Mouse (Mus musculus): ENCODE data around the gene Crybg3. TPM values are rescaled to one million over a fixed set of nuclear protein-coding genes. Genes with fewer than 3 reads are reported as not detected.

Crybg3 gene
- polyA plus RNA-seq, 1 experiment, result 1.0 TPM

GRCm38 (mm10) chr16:59472546-59472945 is 128.2 kb downstream of the Crybg3 start:
- Histone ChIP-seq H3K27me3 (ENCODE audit: control insufficient read depth, insufficient read depth, insufficient read length) (no peaks in the 10 kb centered on the region), H3ac (ENCODE audit: control insufficient read depth, insufficient read length) (peak overlapping the region; percentile 54), H3K4me2 (ENCODE audit: low read depth) (peak overlapping the region; percentile 69), H3K36me3 (ENCODE audit: control insufficient read depth, insufficient read depth) (peaks cover 19% of the 10 kb centered on the region), H3K79me2 (ENCODE audit: control insufficient read depth, insufficient read depth) (peaks cover 36% of the 10 kb centered on the region), H3K4me3 (peak overlapping the region; percentile 58)
- TF ChIP-seq USF1 (IDR thresholded peaks at IDR 0.05; ENCODE audit: low read depth) (no peak), MAX (IDR thresholded peaks at IDR 0.05; ENCODE audit: low read depth) (no peak), REST (IDR thresholded peaks at IDR 0.05; ENCODE audit: insufficient read depth, insufficient read length) (no peak), TCF12 (IDR thresholded peaks at IDR 0.05; ENCODE audit: insufficient read depth, poor library complexity, severe bottlenecking) (no peak), E2F4 (IDR thresholded peaks at IDR 0.05; ENCODE audit: insufficient read depth) (no peak), MYOG (IDR thresholded peaks at IDR 0.05; ENCODE audit: control insufficient read depth in 1 of 3, insufficient read depth in 1 of 3, insufficient read length in 2 of 3, low read depth in 2 of 3) (no peak), POLR2AphosphoS2 (IDR thresholded peaks at IDR 0.05; ENCODE audit: insufficient read length, low read depth) (no peak)

- H3K79me2 ChIP-seq (ENCODE audit: control insufficient read depth, insufficient read depth), result peaks cover 36% of the 10 kb centered on the region
- H3K4me3 ChIP-seq, result peak within 1 kb of the TSS; percentile 58
- peak within 1 kb of the TSS; percentile 54 for H3ac ChIP-seq (ENCODE audit: control insufficient read depth, insufficient read length)
- peaks cover 16% of the 10 kb centered on the region for H3K36me3 ChIP-seq (ENCODE audit: control insufficient read depth, insufficient read depth)
- TF ChIP-seq REST (IDR thresholded peaks at IDR 0.05; ENCODE audit: insufficient read depth, insufficient read length), result peak; percentile 34
- no peak for TF ChIP-seq SRF (IDR thresholded peaks at IDR 0.05; ENCODE audit: control insufficient read depth, insufficient read length, low read depth)
- peak; percentile 93 for TF ChIP-seq POLR2A (IDR thresholded peaks at IDR 0.05; ENCODE audit: insufficient read length, low read depth)
- TF ChIP-seq MYOG (IDR thresholded peaks at IDR 0.05; ENCODE audit: control insufficient read depth in 1 of 3, insufficient read depth in 1 of 3, insufficient read length in 2 of 3, low read depth in 2 of 3), result peak in 1 of 3 experiments; percentile 41
- peak; percentile 89 for TF ChIP-seq POLR2AphosphoS2 (IDR thresholded peaks at IDR 0.05; ENCODE audit: insufficient read length, low read depth)
- H3K27me3 ChIP-seq (ENCODE audit: control insufficient read depth, insufficient read depth, insufficient read length), result no peaks in the 10 kb centered on the region
- peak within 1 kb of the TSS; percentile 69 for H3K4me2 ChIP-seq (ENCODE audit: low read depth)
These were observed 129.0 kb downstream of the Crybg3 start, which contains the start of gene Riox2 for GRCm38 (mm10) chr16:59471637-59472278. Gene Riox2 (plus strand): TSS chr16:59471775.

- no peak overlapping the region for H3K4me3 ChIP-seq
- no peak for TF ChIP-seq MYOD1 (IDR thresholded peaks at IDR 0.05; ENCODE audit: control insufficient read depth in 1 of 3, insufficient read length in 2 of 3, low read depth in 2 of 3)
- TF ChIP-seq REST (IDR thresholded peaks at IDR 0.05; ENCODE audit: insufficient read depth, insufficient read length), result no peak
- no peak for TF ChIP-seq TCF3 (IDR thresholded peaks at IDR 0.05; ENCODE audit: insufficient read length, low read depth)
- no peak for TF ChIP-seq TCF12 (IDR thresholded peaks at IDR 0.05; ENCODE audit: insufficient read depth, poor library complexity, severe bottlenecking)
- no peak for TF ChIP-seq POLR2AphosphoS2 (IDR thresholded peaks at IDR 0.05; ENCODE audit: insufficient read length, low read depth)
- no peak for TF ChIP-seq POLR2A (IDR thresholded peaks at IDR 0.05; ENCODE audit: insufficient read length, low read depth)
- no peak for TF ChIP-seq E2F4 (IDR thresholded peaks at IDR 0.05; ENCODE audit: insufficient read depth)
- no peak for TF ChIP-seq CEBPB (IDR thresholded peaks at IDR 0.05; ENCODE audit: insufficient read depth, poor library complexity, severe bottlenecking)
- no peak for TF ChIP-seq MAX (IDR thresholded peaks at IDR 0.05; ENCODE audit: low read depth)
- TF ChIP-seq SRF (IDR thresholded peaks at IDR 0.05; ENCODE audit: control insufficient read depth, insufficient read length, low read depth), result no peak
- no peak for TF ChIP-seq USF1 (IDR thresholded peaks at IDR 0.05; ENCODE audit: low read depth)
- TF ChIP-seq MYOG (IDR thresholded peaks at IDR 0.05; ENCODE audit: control insufficient read depth in 1 of 3, insufficient read depth in 1 of 3, insufficient read length in 2 of 3, low read depth in 2 of 3), result no peak
- no peak overlapping the region for H3K4me2 ChIP-seq (ENCODE audit: low read depth)
These were observed 130.9 kb downstream of the Crybg3 start for GRCm38 (mm10) chr16:59469846-59470245.

GRCm38 (mm10) chr16:59463973-59464372 is 136.8 kb downstream of the Crybg3 start:
- no peaks in the 10 kb centered on the region for H3K79me2 ChIP-seq (ENCODE audit: control insufficient read depth, insufficient read depth)
- no peaks in the 10 kb centered on the region for H3K36me3 ChIP-seq (ENCODE audit: control insufficient read depth, insufficient read depth)
- H3ac ChIP-seq (ENCODE audit: control insufficient read depth, insufficient read length), result no peak overlapping the region
- no peak overlapping the region for H3K4me2 ChIP-seq (ENCODE audit: low read depth)
- TF ChIP-seq MYOG (IDR thresholded peaks at IDR 0.05; ENCODE audit: control insufficient read depth in 1 of 3, insufficient read depth in 1 of 3, insufficient read length in 2 of 3, low read depth in 2 of 3) (no peak), SRF (IDR thresholded peaks at IDR 0.05; ENCODE audit: control insufficient read depth, insufficient read length, low read depth) (no peak), TCF3 (IDR thresholded peaks at IDR 0.05; ENCODE audit: insufficient read length, low read depth) (no peak), CEBPB (IDR thresholded peaks at IDR 0.05; ENCODE audit: insufficient read depth, poor library complexity, severe bottlenecking) (no peak), E2F4 (IDR thresholded peaks at IDR 0.05; ENCODE audit: insufficient read depth) (no peak), REST (IDR thresholded peaks at IDR 0.05; ENCODE audit: insufficient read depth, insufficient read length) (no peak)
- H3K4me3 ChIP-seq, result no peak overlapping the region
- no peaks in the 10 kb centered on the region for H3K27me3 ChIP-seq (ENCODE audit: control insufficient read depth, insufficient read depth, insufficient read length)

More at GRCm38 (mm10) chr16:59469846-59470245, 130.9 kb downstream of the Crybg3 start:
- Histone ChIP-seq H3K36me3 (ENCODE audit: control insufficient read depth, insufficient read depth) (no peaks in the 10 kb centered on the region), H3K79me2 (ENCODE audit: control insufficient read depth, insufficient read depth) (peaks cover 28% of the 10 kb centered on the region), H3ac (ENCODE audit: control insufficient read depth, insufficient read length) (no peak overlapping the region), H3K27me3 (ENCODE audit: control insufficient read depth, insufficient read depth, insufficient read length) (no peaks in the 10 kb centered on the region)

GRCm38 (mm10) chr16:59463567-59463966 is 137.2 kb downstream of the Crybg3 start:
- H3K4me2 ChIP-seq (ENCODE audit: low read depth), result no peak overlapping the region
- H3K27me3 ChIP-seq (ENCODE audit: control insufficient read depth, insufficient read depth, insufficient read length), result no peaks in the 10 kb centered on the region
- no peak overlapping the region for H3K4me3 ChIP-seq
- H3K36me3 ChIP-seq (ENCODE audit: control insufficient read depth, insufficient read depth), result no peaks in the 10 kb centered on the region
- no peak overlapping the region for H3ac ChIP-seq (ENCODE audit: control insufficient read depth, insufficient read length)
- no peak for TF ChIP-seq SRF (IDR thresholded peaks at IDR 0.05; ENCODE audit: control insufficient read depth, insufficient read length, low read depth)
- TF ChIP-seq TCF12 (IDR thresholded peaks at IDR 0.05; ENCODE audit: insufficient read depth, poor library complexity, severe bottlenecking), result no peak
- no peak for TF ChIP-seq CEBPB (IDR thresholded peaks at IDR 0.05; ENCODE audit: insufficient read depth, poor library complexity, severe bottlenecking)
- no peak for TF ChIP-seq TCF3 (IDR thresholded peaks at IDR 0.05; ENCODE audit: insufficient read length, low read depth)
- TF ChIP-seq POLR2AphosphoS2 (IDR thresholded peaks at IDR 0.05; ENCODE audit: insufficient read length, low read depth), result no peak
- no peak for TF ChIP-seq REST (IDR thresholded peaks at IDR 0.05; ENCODE audit: insufficient read depth, insufficient read length)
- no peak for TF ChIP-seq MAX (IDR thresholded peaks at IDR 0.05; ENCODE audit: low read depth)
- no peak for TF ChIP-seq MYOG (IDR thresholded peaks at IDR 0.05; ENCODE audit: control insufficient read depth in 1 of 3, insufficient read depth in 1 of 3, insufficient read length in 2 of 3, low read depth in 2 of 3)
- TF ChIP-seq E2F4 (IDR thresholded peaks at IDR 0.05; ENCODE audit: insufficient read depth), result no peak
- TF ChIP-seq POLR2A (IDR thresholded peaks at IDR 0.05; ENCODE audit: insufficient read length, low read depth), result no peak
- TF ChIP-seq MYOD1 (IDR thresholded peaks at IDR 0.05; ENCODE audit: control insufficient read depth in 1 of 3, insufficient read length in 2 of 3, low read depth in 2 of 3), result no peak
- TF ChIP-seq USF1 (IDR thresholded peaks at IDR 0.05; ENCODE audit: low read depth), result no peak
- H3K79me2 ChIP-seq (ENCODE audit: control insufficient read depth, insufficient read depth), result no peaks in the 10 kb centered on the region
